Mouse (Mus musculus) megakaryocyte, adult 5-6 weeks (primary cell): ENCODE data around the gene Clec2d. TPM values are rescaled to one million over a fixed set of nuclear protein-coding genes. Genes with fewer than 3 reads are reported as not detected.
"Not testable (repeated sequence)": the region's sequence is repeated elsewhere in the genome, so short reads cannot be mapped to it uniquely, and the experiment has no call there.

Source experiments
- ATAC-seq: 2 replicates; pipeline ENCODE4 v1.8.0; 2016; ENCODE audit warnings: mild to moderate bottlenecking, inconsistent platforms; ENCODE audit not compliant: poor library complexity, severe bottlenecking
- total RNA-seq, 2 experiments: library from RNA; stranded (forward) in 1 of 2; stranded (reverse) in 1 of 2; fragments of 153-499, 151-499 nt in 1 of 2; fragments of 221-1000, 200-1000 nt in 1 of 2; gene quantifications; 2 replicates each; pipeline versions ENCODE4 v1.2.3 to v1.2.4; 2015 to 2017

Gene Clec2d
- total RNA-seq (2015) (28.2 and 41.3 TPM in 2 replicates), total RNA-seq (2017) (238 and 253 TPM in 2 replicates)

- peak; percentile 96 for ATAC-seq
These were observed at the start of gene Clec2d for GRCm38 (mm10) chr6:129180403-129181169. Gene Clec2d (plus strand): TSS chr6:129180615.

GRCm38 (mm10) chr6:129132604-129133341 lies 47.6 kb upstream of the Clec2d start:
- ATAC-seq, result peak; percentile 78

GRCm38 (mm10) chr6:129146812-129147211 lies 33.6 kb upstream of the Clec2d start:
- ATAC-seq, result peak; percentile 33; the same call in 1 of the 2 replicates

GRCm38 (mm10) chr6:129160103-129160502 lies 20.3 kb upstream of the Clec2d start:
- ATAC-seq, result no peak

DNA sequence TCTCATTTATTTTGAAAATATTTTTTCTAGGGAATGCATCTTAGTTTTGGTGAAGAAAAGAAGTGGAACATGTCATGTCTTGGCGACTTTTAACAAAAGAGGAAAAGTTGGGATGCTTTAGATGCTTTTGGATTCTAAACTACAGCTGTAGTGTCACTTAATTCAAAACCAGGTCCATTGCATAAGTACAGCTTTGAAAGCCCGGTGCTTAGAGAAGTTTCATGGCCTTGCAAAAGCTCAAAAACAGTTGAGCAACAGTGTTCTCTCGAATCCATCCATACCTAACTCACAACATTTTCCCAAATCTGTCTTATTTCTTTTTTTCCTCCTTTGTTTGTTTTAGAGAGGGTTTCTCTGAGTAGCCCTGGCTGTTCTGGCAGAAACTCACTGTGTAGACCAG lies 19.3 kb upstream of the Clec2d start:
- peak; percentile 54; the same call in 1 of the 2 replicates for ATAC-seq

DNA sequence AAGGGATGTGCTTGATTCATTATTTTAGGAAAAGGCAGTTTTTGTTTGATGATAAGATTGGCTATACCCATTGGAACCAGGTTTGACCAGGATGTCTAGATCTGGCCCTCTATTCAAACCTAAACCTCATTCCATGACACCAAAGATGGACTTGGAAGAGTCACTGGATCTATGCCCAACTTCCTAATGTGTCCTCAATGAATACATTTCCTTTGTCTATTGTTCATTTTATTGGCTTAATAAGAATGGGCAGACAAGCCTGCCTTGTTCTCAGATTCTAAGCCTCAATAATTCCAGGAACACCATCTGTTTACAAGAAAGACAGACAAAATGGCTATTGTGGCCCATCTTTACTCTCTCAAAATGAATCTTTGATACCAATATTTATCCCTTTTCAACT lies 18.5 kb upstream of the Clec2d start:
- ATAC-seq, result no peak

GRCm38 (mm10) chr6:129162587-129163159 lies 17.7 kb upstream of the Clec2d start:
- ATAC-seq, result no peak

DNA sequence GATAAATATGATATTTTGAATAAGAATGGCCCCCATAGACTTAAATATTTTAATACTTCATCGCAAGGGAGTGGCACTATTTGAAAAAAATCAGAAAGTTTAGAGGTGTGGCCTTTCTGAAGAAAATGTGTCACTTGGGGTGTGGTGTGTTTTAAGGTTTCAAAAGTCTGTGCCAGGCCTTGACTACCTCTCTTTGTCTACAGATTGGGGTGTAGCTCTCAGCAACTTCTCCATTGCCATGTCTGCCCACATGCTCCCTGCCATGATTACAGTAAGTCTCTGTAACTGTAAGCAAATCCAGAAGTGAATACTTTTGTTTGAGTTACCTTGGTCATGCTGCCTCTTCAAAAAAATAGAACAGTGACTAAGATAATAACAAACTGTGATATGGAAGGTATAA lies 16.8 kb upstream of the Clec2d start:
- ATAC-seq, result peak; percentile 84

GRCm38 (mm10) chr6:129170925-129171324 lies 9.5 kb upstream of the Clec2d start:
- no peak for ATAC-seq

- ATAC-seq, result peak; percentile 100
These were observed 8.7 kb upstream of the Clec2d start for GRCm38 (mm10) chr6:129171675-129172074.

DNA sequence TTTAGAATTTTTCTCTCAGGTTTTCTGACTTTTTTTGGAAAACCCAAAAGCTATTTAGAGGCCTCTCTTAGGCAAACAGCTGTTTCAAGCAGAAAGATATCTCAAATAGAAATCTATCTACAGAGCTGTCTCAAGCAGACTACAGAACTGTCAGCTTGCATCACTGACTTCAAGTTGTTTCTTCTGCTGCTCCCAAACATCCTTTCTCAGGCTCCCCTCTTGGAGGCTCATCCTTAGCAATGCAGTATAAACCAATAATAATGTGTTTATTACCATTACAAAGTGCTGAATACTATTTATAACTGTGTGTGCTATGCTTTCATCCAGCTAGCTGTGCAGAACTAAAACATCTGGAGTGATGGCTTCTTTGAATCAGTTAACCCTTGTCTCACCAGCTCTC lies 5.6 kb upstream of the Clec2d start:
- ATAC-seq, result no peak

DNA sequence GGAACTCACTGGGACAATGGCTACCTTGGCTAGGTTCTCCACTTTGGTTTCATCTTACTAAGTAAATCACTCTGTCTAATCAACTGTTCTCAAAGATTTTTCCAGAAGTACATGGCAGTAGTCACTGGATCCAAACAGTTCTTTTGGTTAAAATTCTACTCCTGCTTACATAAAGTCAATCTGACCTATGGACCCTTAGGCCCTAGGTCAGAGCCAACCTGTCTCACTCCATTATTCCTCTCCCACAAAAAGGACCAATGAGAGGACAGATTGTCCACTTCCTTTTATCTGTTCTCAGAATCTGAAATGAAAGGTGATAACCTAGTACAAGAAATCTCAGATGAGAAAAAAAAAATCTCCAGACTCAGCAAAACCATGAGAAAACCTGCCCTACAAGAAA lies 4.8 kb upstream of the Clec2d start:
- ATAC-seq, result no peak

DNA sequence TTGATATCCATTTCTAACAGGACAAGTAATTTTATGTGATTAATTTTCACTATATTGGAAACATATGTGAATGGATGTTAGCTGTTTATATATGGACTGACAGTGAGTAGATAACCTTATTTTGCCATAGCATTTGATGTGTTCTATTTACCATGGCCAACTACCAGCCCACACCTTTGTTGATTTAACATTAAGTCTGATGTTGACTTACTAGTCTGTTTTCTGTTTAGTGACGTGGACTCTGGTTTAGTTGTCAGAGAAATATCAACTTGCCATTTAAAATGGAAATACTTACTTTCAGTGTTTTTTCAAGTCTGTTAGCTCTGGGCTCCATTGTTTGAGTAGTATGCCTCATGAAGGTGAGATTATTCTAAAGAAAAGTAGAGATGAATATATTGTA lies 3.8 kb upstream of the Clec2d start:
- ATAC-seq, result no peak

- ATAC-seq, result no peak
These were observed 1.1 kb upstream of the Clec2d start for GRCm38 (mm10) chr6:129179281-129179680.

DNA sequence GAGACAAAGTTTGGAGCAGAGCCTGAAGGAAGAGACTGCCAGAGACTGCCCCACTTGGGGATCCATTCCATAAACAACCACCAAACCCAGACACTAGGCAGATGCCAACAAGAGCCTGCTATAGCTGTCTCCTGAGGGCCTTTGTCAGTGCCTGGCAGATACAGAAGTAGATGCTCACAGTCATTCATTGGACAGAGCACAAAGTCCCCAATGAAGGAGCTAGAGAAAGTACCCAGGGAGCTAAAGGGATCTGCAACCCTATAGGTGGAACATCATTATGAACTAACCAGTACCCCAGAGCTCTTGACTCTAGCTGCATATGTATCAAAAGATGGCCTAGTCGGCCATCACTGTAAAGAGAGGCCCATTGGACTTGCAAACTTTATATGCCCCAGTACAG lies 584 bp upstream of the Clec2d start:
- not testable (repeated sequence) for ATAC-seq

GRCm38 (mm10) chr6:129181249-129181648 lies 834 bp downstream of the Clec2d start:
- no peak for ATAC-seq

GRCm38 (mm10) chr6:129181683-129182082 lies 1.3 kb downstream of the Clec2d start:
- no peak for ATAC-seq

- ATAC-seq, result no peak
These were observed 2.1 kb downstream of the Clec2d start for GRCm38 (mm10) chr6:129182518-129182917.

GRCm38 (mm10) chr6:129184001-129184400 lies 3.6 kb downstream of the Clec2d start:
- ATAC-seq, result not testable (repeated sequence)

DNA sequence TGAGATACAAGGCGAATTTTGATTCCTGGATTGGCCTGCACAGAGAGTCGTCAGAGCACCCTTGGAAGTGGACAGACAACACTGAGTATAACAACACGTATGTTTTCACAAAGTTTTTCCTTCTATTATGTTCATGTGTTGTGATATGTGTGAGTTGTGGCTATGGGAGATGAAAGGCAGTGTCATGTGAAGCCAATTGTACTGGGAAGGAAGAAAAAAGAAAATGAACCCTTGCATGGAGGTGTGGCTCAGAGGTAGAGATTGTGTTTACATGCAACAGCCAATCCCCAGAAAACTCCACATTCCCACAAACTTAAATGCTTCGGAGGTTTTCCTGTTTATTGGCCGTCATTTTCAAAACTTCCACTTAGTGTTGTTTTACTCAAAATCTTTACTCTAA lies 4.4 kb downstream of the Clec2d start:
- no peak for ATAC-seq

DNA sequence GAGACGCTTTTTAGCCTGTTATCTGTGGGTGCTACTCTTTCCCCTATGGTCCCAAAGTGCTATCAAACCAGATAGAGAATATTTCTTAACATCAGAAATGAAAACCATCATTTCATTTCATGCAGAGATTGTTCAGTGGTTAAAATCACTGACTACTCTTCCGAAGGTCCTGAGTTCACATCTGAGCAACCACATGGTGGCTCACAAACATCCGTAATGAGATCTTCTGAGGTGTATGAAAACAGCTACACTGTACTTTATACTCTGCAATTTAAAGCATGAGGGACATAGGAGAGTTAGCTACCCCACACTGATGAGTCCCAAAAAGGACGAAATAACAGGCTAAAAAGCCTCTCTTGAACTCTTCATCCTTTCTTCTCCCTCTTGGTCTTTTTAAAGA lies 5.6 kb downstream of the Clec2d start:
- no peak for ATAC-seq
